Comparison of ENCODE assay signal across 8 mouse cellular contexts in genomic region chr2:32167819-32168218, GRCm38 (mm10). TPM values are rescaled to one million over a fixed set of nuclear protein-coding genes. Genes with fewer than 3 reads are reported as not detected.
DNase-seq lines count a peak whose midpoint lies in the region; ATAC-seq and TF ChIP-seq lines count a peak whose summit lies in the region.

No protein-coding gene starts in this region.

- in situ Hi-C loops in CH12.LX (cut with MboI; ENCODE audit: low pct_ligation_motif_present, low pct_unique_long_range_greater_than_20kb, low sequenced_read_pairs) = no loop called here

- H3K9ac ChIP-seq in CH12.LX (ENCODE audit: insufficient read depth, low read depth) = peak overlapping the region; percentile 62
- peak overlapping the region; percentile 14 for H3K9ac ChIP-seq in forebrain, embryonic 15.5 days (replicated peaks)

- H3K79me2 ChIP-seq in CH12.LX (replicated peaks; ENCODE audit: control insufficient read depth, extremely low read depth, insufficient read depth, poor library complexity, severe bottlenecking) = peaks cover 96% of the 10 kb centered on the region

- ATAC-seq in forebrain, embryonic 15.5 days (replicated peaks) = peak; percentile 67

- peak; percentile 47 for TF ChIP-seq RAD21 in CH12.LX (IDR thresholded peaks at IDR 0.05; ENCODE audit: low read depth, low read length)

- peaks cover 35 to 87% of the 10 kb centered on the region in 2 experiments for H3K4me1 ChIP-seq in CH12.LX (ENCODE audit: control insufficient read depth in 1 of 2, insufficient read depth in 2 of 2)
- H3K4me1 ChIP-seq in forebrain, embryonic 15.5 days = peaks cover 78% of the 10 kb centered on the region

- peak; percentile 88 for DNase-seq in CH12.LX (ENCODE audit: extremely low read depth)
- peak; percentile 68 for DNase-seq in adrenal gland, postnatal 10 days
- DNase-seq in heart, postnatal 4 days = peak; percentile 81
- DNase-seq in layer of hippocampus, postnatal 10 days (ENCODE audit: low spot score in 2 of 2) = peak; percentile 62 to 65
- peak; percentile 86 for DNase-seq in lung, postnatal 10 days
- DNase-seq in retina, embryonic 14.5 days (ENCODE audit: low spot score) = peak; percentile 68
- DNase-seq in c-Kit-positive CD71-positive TER-119-positive erythroid progenitor cells, embryonic 14.5 days (ENCODE audit: low spot score) = no peak

- peaks cover 4 to 46% of the 10 kb centered on the region in 2 experiments for H3K36me3 ChIP-seq in CH12.LX (replicated peaks in 1 of 2; ENCODE audit: control insufficient read depth in 1 of 2, insufficient read depth in 1 of 2, low read length in 1 of 2)
- no peaks in the 10 kb centered on the region for H3K36me3 ChIP-seq in forebrain, embryonic 15.5 days

- TF ChIP-seq EP300 in CH12.LX (IDR thresholded peaks at IDR 0.05; ENCODE audit: low read length) = peak; percentile 82

- H3K27ac ChIP-seq in CH12.LX (ENCODE audit: insufficient read depth, low read depth) = peak overlapping the region; percentile 94
- H3K27ac ChIP-seq in forebrain, embryonic 15.5 days (replicated peaks) = peak overlapping the region; percentile 71

- TF ChIP-seq CTCF in CH12.LX (conservative IDR thresholded peaks at IDR 0.05 in 1 of 2, IDR thresholded peaks at IDR 0.05 in 1 of 2; ENCODE audit: low read depth in 2 of 2, low read length in 2 of 2) = peak in 1 of 2 experiments; percentile 54; a peak in 2 of 4 replicates

- H3K9me3 ChIP-seq in CH12.LX (replicated peaks; ENCODE audit: low read length) = no peaks in the 10 kb centered on the region
- H3K9me3 ChIP-seq in forebrain, embryonic 15.5 days = no peaks in the 10 kb centered on the region

- 0 out of 2 replicates have a peak, but pooled peaks have one; percentile 35 for TF ChIP-seq POLR2A in CH12.LX (IDR thresholded peaks at IDR 0.05; ENCODE audit: low read depth, low read length)

- H3K4me2 ChIP-seq in CH12.LX (ENCODE audit: insufficient read depth, low read depth, poor library complexity, severe bottlenecking) = peak overlapping the region; percentile 94
- peak overlapping the region; percentile 19 for H3K4me2 ChIP-seq in forebrain, embryonic 15.5 days (replicated peaks)

- H3K4me3 ChIP-seq in CH12.LX (replicated peaks in 1 of 3; ENCODE audit: low read depth in 2 of 3, low read length in 2 of 3, poor library complexity in 1 of 3) = peak overlapping the region; percentile 32 to 52 (median 51)
- H3K4me3 ChIP-seq in forebrain, embryonic 15.5 days = 0 out of 2 replicates have a peak overlapping the region, but pooled peaks have one; percentile 4

- no peaks in the 10 kb centered on the region for H3K27me3 ChIP-seq in CH12.LX (replicated peaks)
- H3K27me3 ChIP-seq in forebrain, embryonic 15.5 days = no peaks in the 10 kb centered on the region

- dilution Hi-C loops in CH12.LX (cut with MboI; ENCODE audit: extremely low pct_ligation_motif_present, extremely low pct_unique_long_range_greater_than_20kb, low sequenced_read_pairs) = no loop called here

- 3% methylated on average over 7 of the region's 7 CpGs for WGBS in forebrain, embryonic 15.5 days

TF ChIP-seq in CH12.LX, 34 proteins besides CTCF, POLR2A, EP300 and RAD21:
- no peak for TF ChIP-seq GABPA (IDR thresholded peaks at IDR 0.05; ENCODE audit: insufficient replicate concordance, low read depth, low read length)
- no peak for TF ChIP-seq MXI1 (IDR thresholded peaks at IDR 0.05; ENCODE audit: low read depth, low read length)
- no peak; the same call in 1 of the 2 replicates for TF ChIP-seq NELFE (IDR thresholded peaks at IDR 0.05; ENCODE audit: low read depth, low read length)
- TF ChIP-seq USF1 (IDR thresholded peaks at IDR 0.05; ENCODE audit: low read depth, low read length) = no peak
- TF ChIP-seq ZC3H11A (IDR thresholded peaks at IDR 0.05; ENCODE audit: low read depth, low read length) = no peak; the same call in 1 of the 2 replicates
- no peak for TF ChIP-seq POLR2AphosphoS2 (IDR thresholded peaks at IDR 0.05; ENCODE audit: low read depth, low read length)
- TF ChIP-seq IRF4 (IDR thresholded peaks at IDR 0.05; ENCODE audit: low read depth, low read length) = peak; percentile 68
- no peak; the same call in 1 of the 2 replicates for TF ChIP-seq TBP (conservative IDR thresholded peaks at IDR 0.05; ENCODE audit: low read depth, low read length)
- no peak for TF ChIP-seq ZMIZ1 (IDR thresholded peaks at IDR 0.05; ENCODE audit: low read depth, low read length)
- no peak for TF ChIP-seq CHD2 (IDR thresholded peaks at IDR 0.05; ENCODE audit: low read length)
- peak; percentile 85; the same call in 1 of the 2 replicates for TF ChIP-seq SIN3A (IDR thresholded peaks at IDR 0.05; ENCODE audit: low read length)
- TF ChIP-seq ZNF384 (IDR thresholded peaks at IDR 0.05; ENCODE audit: low read depth, low read length) = 0 out of 2 replicates have a peak, but pooled peaks have one; percentile 11
- TF ChIP-seq ELF1 (IDR thresholded peaks at IDR 0.05; ENCODE audit: low read depth, low read length) = peak; percentile 63
- 0 out of 2 replicates have a peak, but pooled peaks have one; percentile 21 for TF ChIP-seq KAT2A (IDR thresholded peaks at IDR 0.05; ENCODE audit: insufficient replicate concordance, low read length)
- TF ChIP-seq MAX (IDR thresholded peaks at IDR 0.05; ENCODE audit: low read length) = peak; percentile 35; the same call in 1 of the 2 replicates
- peak; percentile 89 for TF ChIP-seq JUN (IDR thresholded peaks at IDR 0.05; ENCODE audit: insufficient read depth, low read depth, low read length)
- 0 out of 2 replicates have a peak, but pooled peaks have one; percentile 73 for TF ChIP-seq RCOR1 (conservative IDR thresholded peaks at IDR 0.05; ENCODE audit: low read depth, low read length)
- TF ChIP-seq JUND (conservative IDR thresholded peaks at IDR 0.05; ENCODE audit: low read depth, low read length) = peak; percentile 94
- TF ChIP-seq ETS1 (conservative IDR thresholded peaks at IDR 0.05; ENCODE audit: low read depth, low read length) = peak; percentile 95
- TF ChIP-seq MAFK (IDR thresholded peaks at IDR 0.05; ENCODE audit: insufficient replicate concordance, low read length) = 0 out of 2 replicates have a peak, but pooled peaks have one; percentile 41
- peak; percentile 73 for TF ChIP-seq BHLHE40 (IDR thresholded peaks at IDR 0.05; ENCODE audit: low read depth, low read length)
- 0 out of 2 replicates have a peak, but pooled peaks have one; percentile 17 for TF ChIP-seq NRF1 (IDR thresholded peaks at IDR 0.05; ENCODE audit: low read depth, low read length)
- TF ChIP-seq HCFC1 (IDR thresholded peaks at IDR 0.05; ENCODE audit: low read depth, low read length) = no peak; the same call in 1 of the 2 replicates
- no peak for TF ChIP-seq PAX5 (IDR thresholded peaks at IDR 0.05; ENCODE audit: low read length)
- TF ChIP-seq MEF2A (IDR thresholded peaks at IDR 0.05; ENCODE audit: borderline replicate concordance, low read depth, low read length) = peak; percentile 76
- TF ChIP-seq CHD1 (IDR thresholded peaks at IDR 0.05; ENCODE audit: low read depth, low read length) = no peak
- TF ChIP-seq MAZ (IDR thresholded peaks at IDR 0.05; ENCODE audit: low read depth, low read length) = peak; percentile 60; the same call in 1 of the 2 replicates
- TF ChIP-seq USF2 (conservative IDR thresholded peaks at IDR 0.05; ENCODE audit: low read depth, low read length) = no peak
- no peak for TF ChIP-seq UBTF (IDR thresholded peaks at IDR 0.05; ENCODE audit: low read depth, low read length)
- peak; percentile 44 for TF ChIP-seq SMC3 (IDR thresholded peaks at IDR 0.05; ENCODE audit: low read depth, low read length)
- TF ChIP-seq E2F4 (IDR thresholded peaks at IDR 0.05; ENCODE audit: insufficient replicate concordance, low read depth, low read length) = no peak
- peak; percentile 99 for TF ChIP-seq TCF12 (IDR thresholded peaks at IDR 0.05; ENCODE audit: low read depth, low read length)
- no peak; the same call in 1 of the 2 replicates for TF ChIP-seq MYC (IDR thresholded peaks at IDR 0.05; ENCODE audit: low read depth, low read length)
- no peak for TF ChIP-seq ZKSCAN1 (IDR thresholded peaks at IDR 0.05; ENCODE audit: borderline replicate concordance, low read depth, low read length)

RNA-seq across cellular contexts. Expression of gene Prrc2b, which starts 16.9 kb away (rescaled TPM):
- 34.3 and 42.2 TPM in 2 replicates for total RNA-seq in CH12.LX (2012; rRNA removed)
- 7.6 TPM in 2 replicates for total RNA-seq in CH12.LX (2014; rRNA removed)
- polyA plus RNA-seq in CH12.LX (2012; ENCODE audit: insufficient read length, low read depth) = 54.7 and 59.9 TPM in 2 replicates
- 100 to 1,000 TPM in 1 of 2 experiments, 10 to 100 TPM in 1; 83.4 to 102 TPM for total RNA-seq in adrenal gland, postnatal 10 days (2021)
- polyA plus RNA-seq in forebrain, embryonic 15.5 days (2015; fragmentation: Nextera tagmentation; extraction: Ambion mirVana) = 76.2 and 88.8 TPM in 2 replicates
- total RNA-seq in heart, postnatal 4 days (2021) = 100 to 1,000 TPM; 138 to 145 TPM
- total RNA-seq in layer of hippocampus, postnatal 10 days (2021) = 100 to 1,000 TPM; 272 to 279 TPM
